Mouse (Mus musculus) spleen, adult 2 months (tissue): Measurements from ENCODE around the gene Wasf2.

Experiments used
- CTCF ChIP-seq: fragments of 200-500 bp; IDR thresholded peaks from 2 replicates; pipeline ENCODE4 v1.5.1; 2011; ENCODE audit warnings: mild to moderate bottlenecking, inconsistent platforms; ENCODE audit not compliant: insufficient read depth, insufficient read length, insufficient replicate concordance; ENCODE audit errors: extremely low read depth
- POLR2A ChIP-seq: fragments of 200-500 bp; IDR thresholded peaks from 2 replicates; pipeline ENCODE4 v1.6.1; 2011; ENCODE audit warnings: low read depth, low read length, inconsistent platforms

- no peak for TF ChIP-seq POLR2A
- TF ChIP-seq CTCF = no peak
Observed at GRCm38 (mm10) chr4:133194482-133194881, 64.2 kb downstream of the Wasf2 start.
